Mouse (Mus musculus) cerebellum, adult 18-20 months (tissue): ENCODE measurements at regions not wholly inside any gene's neighbourhood (a gene's known extent, or its start where the extent isn't known, plus 50 kb on each side); places are given as distances from the start of the nearest gene placed in this dataset.

ENCODE experiments used
- DNase-seq, 2 experiments: peaks; one replicate each; pipeline ENCODE4 v3.0.0; 2021

- no peak for DNase-seq
Observed at GRCm38 (mm10) chr17:94424811-94425210, 325.0 kb downstream of the Mettl4 start.

DNA sequence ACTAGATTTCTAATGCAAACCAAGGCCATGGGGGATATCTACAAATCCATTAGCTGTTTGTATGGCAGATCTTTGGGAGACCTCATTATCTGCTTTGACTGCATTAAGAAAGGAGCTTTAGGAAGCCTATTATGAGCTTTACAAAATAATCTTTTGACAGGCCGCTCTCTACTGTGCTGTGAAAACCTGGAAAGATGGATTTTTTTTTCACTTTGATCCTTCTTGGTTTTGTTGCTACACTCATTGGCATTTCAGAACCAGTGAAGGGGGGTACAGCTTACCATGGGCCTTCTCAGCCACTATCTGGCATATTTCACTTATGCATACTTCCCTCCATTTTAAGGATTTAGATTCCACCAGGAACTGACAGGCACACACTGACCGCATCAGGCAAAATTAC, 366.8 kb downstream of the Mettl4 start:
- no peak for DNase-seq

DNA sequence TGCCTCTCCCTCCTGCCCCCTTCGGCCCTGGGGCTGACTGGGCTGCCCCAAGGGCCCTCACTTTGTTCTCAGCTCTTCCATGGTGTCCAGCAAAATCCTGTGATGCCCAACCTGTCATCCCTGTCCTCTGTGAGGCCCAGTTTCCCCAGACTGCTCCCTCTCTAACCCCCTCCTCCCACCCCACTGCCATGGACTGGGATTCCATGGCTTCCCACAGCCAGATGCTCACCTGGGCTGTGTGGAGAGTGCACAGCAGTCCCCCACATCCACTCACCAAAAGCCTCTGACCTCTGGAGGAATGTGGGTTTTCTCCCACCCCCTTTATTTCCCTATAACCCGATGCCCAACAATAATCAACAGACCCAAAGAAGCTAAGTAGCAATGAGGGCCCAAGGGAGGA, 414.1 kb downstream of the Mettl4 start:
- no peak for DNase-seq

GRCm38 (mm10) chr17:94326179-94326578, 423.6 kb downstream of the Mettl4 start:
- no peak for DNase-seq

DNA sequence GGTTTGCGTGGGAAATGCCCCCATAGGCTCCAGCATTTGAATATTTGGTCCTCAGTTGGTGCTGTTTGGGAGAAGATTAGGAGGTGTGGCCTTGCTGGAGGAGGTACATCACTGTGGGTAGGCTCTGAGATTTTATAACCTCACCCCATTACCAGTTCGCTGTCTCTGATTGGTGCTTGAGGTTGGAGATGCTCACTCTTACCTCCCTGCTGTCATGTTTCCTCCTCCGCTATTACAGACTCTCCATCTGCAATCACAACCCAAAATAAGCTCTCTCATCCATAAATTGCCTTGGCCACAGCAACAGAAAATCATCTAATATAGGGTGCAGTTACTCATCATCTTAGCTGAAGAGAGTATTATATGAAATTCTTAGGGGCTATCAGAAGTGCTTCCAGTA, 458.6 kb downstream of the Mettl4 start:
- no peak for DNase-seq

DNA sequence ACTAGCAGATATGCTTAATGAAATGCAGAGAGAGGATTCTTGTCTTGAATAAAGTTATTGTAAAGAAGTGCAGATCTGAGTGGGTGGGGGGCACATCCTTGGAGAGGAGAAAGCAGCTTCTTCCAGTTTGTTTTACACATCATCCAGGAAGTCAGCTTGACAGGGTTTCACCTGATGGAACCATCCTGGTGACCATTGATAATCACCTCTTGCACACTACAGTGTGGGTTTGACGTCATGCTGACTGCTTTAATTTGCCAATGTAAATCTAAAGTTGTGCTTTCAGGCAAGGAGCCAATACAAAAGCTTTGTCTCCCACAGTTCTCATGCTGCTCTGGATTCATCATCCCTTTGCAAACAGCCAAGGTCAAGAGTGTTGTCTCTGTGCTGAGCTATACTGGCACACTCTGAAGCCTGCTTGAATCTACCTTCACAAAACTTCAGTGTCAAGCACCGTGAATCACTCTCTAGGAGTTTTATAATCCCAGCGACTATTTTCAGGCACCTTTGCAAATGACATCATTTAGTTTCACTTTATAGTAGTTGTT, 462.1 kb downstream of the Mettl4 start:
- no peak for DNase-seq

- DNase-seq, result peak in 1 of 2 experiments; percentile 8
Observed at GRCm38 (mm10) chr17:94276851-94277250, 473.0 kb downstream of the Mettl4 start.

DNA sequence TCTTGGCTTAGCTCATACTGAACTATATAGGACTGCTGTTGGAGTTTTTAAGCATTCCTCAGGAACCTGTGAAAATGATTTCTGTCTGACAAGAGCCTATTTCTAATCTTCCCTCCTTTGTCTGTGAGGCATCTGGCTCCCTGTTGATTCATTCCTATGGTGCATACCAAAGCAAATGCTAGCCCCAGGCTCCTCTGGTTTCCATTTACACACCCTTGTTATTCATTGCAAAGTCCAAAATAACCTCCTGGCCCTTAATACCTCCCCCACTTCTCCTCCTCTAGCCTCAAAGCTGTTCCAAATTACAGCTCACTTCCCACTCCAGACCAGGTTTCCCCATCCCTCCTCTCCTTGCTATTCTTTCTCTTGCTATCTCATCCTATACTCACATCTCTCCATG, 480.1 kb downstream of the Mettl4 start:
- no peak for DNase-seq

DNA sequence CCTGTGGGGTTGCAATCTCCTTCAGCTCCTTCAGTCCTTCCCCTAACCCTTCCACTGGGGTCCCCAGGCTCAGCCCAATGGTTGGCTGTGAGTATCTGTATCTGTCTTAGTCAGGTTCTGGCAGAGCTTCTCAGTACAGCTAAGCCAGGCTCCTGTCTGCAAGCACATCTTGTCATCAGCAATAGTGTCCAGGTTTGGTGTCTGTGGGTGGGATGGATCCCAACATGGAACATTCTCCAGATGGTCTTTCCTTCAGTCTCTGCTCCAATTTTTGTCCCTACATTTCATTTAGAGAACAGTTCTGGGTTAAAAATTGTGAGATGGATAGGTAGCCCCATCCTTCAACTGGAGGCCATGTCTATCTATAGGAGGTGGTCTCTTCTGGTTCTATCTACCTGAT, 494.2 kb downstream of the Mettl4 start:
- DNase-seq, result no peak

- DNase-seq, result no peak
Observed at GRCm38 (mm10) chr17:94254801-94255200, 495.0 kb downstream of the Mettl4 start.

- DNase-seq, result no peak
Observed at GRCm38 (mm10) chr17:94243821-94244220, 506.0 kb downstream of the Mettl4 start.

- DNase-seq, result no peak
Observed at GRCm38 (mm10) chr17:94226136-94226535, 523.7 kb downstream of the Mettl4 start.
